Mouse (Mus musculus) T-cell, adult 2 months (primary cell): ENCODE results near the gene Cep104.

ENCODE experiments used
- DNase-seq: peaks from one replicate; pipeline ENCODE4 v3.0.0; 2022; ENCODE audit warnings: low spot score

The Cep104 gene

GRCm38 (mm10) chr4:154051401-154051800 is 76.4 kb downstream of the Cep104 start:
- DNase-seq: no peak

GRCm38 (mm10) chr4:154053065-154053464 is 78.1 kb downstream of the Cep104 start:
- no peak for DNase-seq

- no peak for DNase-seq
Observed at GRCm38 (mm10) chr4:154055482-154055881, 80.5 kb downstream of the Cep104 start.

- no peak for DNase-seq
Observed at GRCm38 (mm10) chr4:154056046-154056445, 81.1 kb downstream of the Cep104 start.

- DNase-seq: no peak
Observed at GRCm38 (mm10) chr4:154056661-154057060, 81.7 kb downstream of the Cep104 start.

- DNase-seq: no peak
Observed at GRCm38 (mm10) chr4:154057696-154058095, 82.7 kb downstream of the Cep104 start.
